Mouse (Mus musculus) erythroblast, embryonic 14.5 days (primary cell): ENCODE results near the gene Gng7.

Source experiments
- GATA1 ChIP-seq: IDR thresholded peaks from 2 replicates; pipeline ENCODE4 v1.6.1; 2012; ENCODE audit warnings: low read length, inconsistent platforms, mixed read lengths
- TAL1 ChIP-seq: IDR thresholded peaks from 3 replicates; pipeline ENCODE4 v1.6.1; 2012; ENCODE audit warnings: low read length, inconsistent platforms, mixed read lengths

- TF ChIP-seq TAL1 (no peak), GATA1 (no peak)
These were observed 70.5 kb downstream of the Gng7 start for GRCm38 (mm10) chr10:80944231-80944630.
